Mouse (Mus musculus): ENCODE measurements at regions not wholly inside any gene's neighbourhood (a gene's known extent, or its start where the extent isn't known, plus 50 kb on each side); places are given as distances from the start of the nearest gene placed in this dataset.
A peak's percentile ranks its signal among the peaks of the same experiment; 100 is the strongest.
"Not testable (repeated sequence)": the region's sequence is repeated elsewhere in the genome, so short reads cannot be mapped to it uniquely, and the experiment has no call there.

- 93% methylated on average over 5 of the region's 5 CpGs for WGBS
- Histone ChIP-seq H3K36me3 (no peaks in the 10 kb centered on the region), H3K27me3 (replicated peaks) (no peaks in the 10 kb centered on the region), H3K27ac (replicated peaks) (no peak overlapping the region), H3K9ac (replicated peaks) (no peak overlapping the region), H3K4me2 (no peak overlapping the region), H3K9me3 (replicated peaks) (no peaks in the 10 kb centered on the region), H3K4me3 (replicated peaks) (no peak overlapping the region), H3K4me1 (no peaks in the 10 kb centered on the region)
- no peak for ATAC-seq (ENCODE audit: low FRiP score)
Measured at GRCm38 (mm10) chr8:15570091-15570490, 524.2 kb upstream of the BB014433 start.

DNA sequence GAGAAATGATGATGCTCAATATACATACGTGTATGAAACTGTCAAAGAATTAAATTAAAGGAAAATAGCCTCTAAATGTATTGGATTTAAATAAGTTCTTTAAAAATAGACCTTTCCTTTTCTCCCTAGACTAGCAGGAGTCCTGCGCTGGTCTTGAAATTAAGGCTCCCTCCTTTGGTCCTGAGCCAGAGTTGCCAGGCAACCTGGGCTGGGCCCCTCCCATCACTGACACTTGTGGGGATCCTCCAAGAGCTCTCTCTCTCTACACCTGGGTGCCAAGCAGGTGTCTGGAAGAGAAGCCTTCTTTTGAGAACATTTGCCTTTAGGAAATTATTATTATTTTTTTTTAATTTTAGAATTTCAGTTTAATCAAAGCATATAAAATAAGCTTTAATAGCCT lies 521.9 kb upstream of the BB014433 start:
- 72% methylated on average over 2 of the region's 2 CpGs for WGBS
- Histone ChIP-seq H3K36me3 (no peaks in the 10 kb centered on the region), H3K4me1 (peaks cover 1% of the 10 kb centered on the region; the same call in 1 of the 2 replicates), H3K4me2 (no peak overlapping the region), H3K27ac (replicated peaks) (no peak overlapping the region), H3K9ac (replicated peaks) (no peak overlapping the region), H3K4me3 (replicated peaks) (no peak overlapping the region), H3K9me3 (replicated peaks) (no peaks in the 10 kb centered on the region), H3K27me3 (replicated peaks) (no peaks in the 10 kb centered on the region)
- no peak for ATAC-seq (ENCODE audit: low FRiP score)

- WGBS = 64% methylated on average over 39 of the region's 39 CpGs
- peak; percentile 69 for ATAC-seq (ENCODE audit: low FRiP score)
- no peaks in the 10 kb centered on the region for H3K9me3 ChIP-seq (replicated peaks)
- H3K36me3 ChIP-seq = no peaks in the 10 kb centered on the region
- H3K9ac ChIP-seq (replicated peaks) = no peak overlapping the region
- no peak overlapping the region for H3K4me3 ChIP-seq (replicated peaks)
- H3K4me2 ChIP-seq = peak overlapping the region; percentile 7; the same call in 1 of the 2 replicates
- peaks cover 3% of the 10 kb centered on the region; the same call in 1 of the 2 replicates for H3K4me1 ChIP-seq
- peak overlapping the region; percentile 4; the same call in 1 of the 2 replicates for H3K27ac ChIP-seq (replicated peaks)
- H3K27me3 ChIP-seq (replicated peaks) = no peaks in the 10 kb centered on the region
Measured at GRCm38 (mm10) chr8:15562310-15563296, 516.7 kb upstream of the BB014433 start.

DNA sequence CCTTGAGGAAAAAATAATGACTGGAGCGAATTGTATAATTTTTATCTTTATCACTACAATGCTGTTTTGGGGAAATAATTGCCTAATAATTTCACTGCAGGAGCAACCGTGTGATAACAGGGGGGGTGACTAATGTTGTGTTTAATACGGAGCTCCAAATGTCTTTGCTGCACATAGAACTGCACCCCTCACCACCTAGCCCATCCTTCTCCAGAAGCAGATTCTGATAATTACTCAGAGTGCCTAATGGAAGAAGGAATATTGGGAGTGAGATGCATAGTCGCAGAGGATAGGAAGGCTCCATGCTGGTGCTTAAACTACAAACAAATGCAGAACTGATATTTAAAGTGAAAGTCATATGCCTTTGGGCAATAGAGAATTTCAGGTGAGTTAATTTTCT lies 486.1 kb upstream of the BB014433 start:
- Histone ChIP-seq H3K9me3 (replicated peaks) (no peaks in the 10 kb centered on the region), H3K9ac (replicated peaks) (no peak overlapping the region), H3K36me3 (no peaks in the 10 kb centered on the region), H3K27ac (replicated peaks) (no peak overlapping the region), H3K4me3 (replicated peaks) (no peak overlapping the region), H3K4me1 (no peaks in the 10 kb centered on the region), H3K4me2 (no peak overlapping the region), H3K27me3 (replicated peaks) (no peaks in the 10 kb centered on the region)
- ATAC-seq (ENCODE audit: low FRiP score) = no peak
- WGBS = 61% methylated on average over 4 of the region's 4 CpGs

DNA sequence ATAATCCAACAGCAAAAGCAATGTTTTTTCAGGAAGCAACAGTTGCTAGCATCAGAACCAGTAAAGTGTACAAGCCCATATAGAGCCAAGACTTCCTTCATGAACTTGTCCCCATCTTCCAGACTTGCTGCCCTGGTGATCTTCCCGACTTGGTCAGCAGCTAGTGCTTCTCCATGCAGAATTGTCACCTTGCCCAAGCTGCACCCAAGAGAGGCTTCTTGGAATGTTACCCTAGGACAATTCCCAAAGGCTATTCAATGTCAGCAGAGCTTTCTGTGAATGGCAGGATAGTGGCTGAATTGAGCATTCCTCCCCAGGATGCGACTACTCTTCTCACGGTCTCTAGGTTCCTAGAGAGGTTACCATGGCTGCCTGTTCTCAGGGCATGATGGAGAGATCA lies 479.6 kb upstream of the BB014433 start:
- H3K9me3 ChIP-seq (replicated peaks) = no peaks in the 10 kb centered on the region
- no peaks in the 10 kb centered on the region for H3K27me3 ChIP-seq (replicated peaks)
- H3K9ac ChIP-seq (replicated peaks) = no peak overlapping the region
- no peak overlapping the region for H3K4me2 ChIP-seq
- WGBS = 90% methylated on average over 3 of the region's 3 CpGs
- no peak for ATAC-seq (ENCODE audit: low FRiP score)
- no peaks in the 10 kb centered on the region for H3K4me1 ChIP-seq
- no peak overlapping the region for H3K27ac ChIP-seq (replicated peaks)
- H3K4me3 ChIP-seq (replicated peaks) = no peak overlapping the region
- H3K36me3 ChIP-seq = no peaks in the 10 kb centered on the region

DNA sequence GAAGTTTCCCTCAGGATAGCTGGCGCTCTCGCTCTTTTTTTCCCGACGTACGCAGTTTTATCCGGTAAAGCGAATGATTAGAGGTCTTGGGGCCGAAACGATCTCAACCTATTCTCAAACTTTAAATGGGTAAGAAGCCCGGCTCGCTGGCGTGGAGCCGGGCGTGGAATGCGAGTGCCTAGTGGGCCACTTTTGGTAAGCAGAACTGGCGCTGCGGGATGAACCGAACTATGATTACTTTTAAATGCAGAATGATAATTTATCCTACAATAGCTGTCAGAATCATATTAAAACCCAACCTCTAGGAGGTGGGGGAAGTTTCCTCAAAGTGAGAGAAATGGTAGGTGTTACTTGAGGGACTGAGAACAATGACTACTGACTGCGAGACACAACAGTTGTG lies 474.0 kb upstream of the BB014433 start:
- H3K4me1 ChIP-seq; ATAC-seq (ENCODE audit: low FRiP score); H3K36me3 ChIP-seq; H3K9ac ChIP-seq (replicated peaks); H3K27ac ChIP-seq (replicated peaks); H3K4me2 ChIP-seq; H3K4me3 ChIP-seq (replicated peaks); H3K27me3 ChIP-seq (replicated peaks); H3K9me3 ChIP-seq (replicated peaks): not testable (repeated sequence)
- WGBS = 72% methylated on average over 19 of the region's 19 CpGs

- Histone ChIP-seq H3K9ac (replicated peaks) (no peak overlapping the region), H3K27me3 (replicated peaks) (no peaks in the 10 kb centered on the region), H3K9me3 (replicated peaks) (no peaks in the 10 kb centered on the region), H3K4me1 (peaks cover 2% of the 10 kb centered on the region; the same call in 1 of the 2 replicates), H3K36me3 (no peaks in the 10 kb centered on the region), H3K27ac (replicated peaks) (no peak overlapping the region), H3K4me2 (no peak overlapping the region), H3K4me3 (replicated peaks) (no peak overlapping the region)
- WGBS = 72% methylated on average over 4 of the region's 4 CpGs
- no peak for ATAC-seq (ENCODE audit: low FRiP score)
Measured at GRCm38 (mm10) chr8:15500973-15501372, 455.1 kb upstream of the BB014433 start.

DNA sequence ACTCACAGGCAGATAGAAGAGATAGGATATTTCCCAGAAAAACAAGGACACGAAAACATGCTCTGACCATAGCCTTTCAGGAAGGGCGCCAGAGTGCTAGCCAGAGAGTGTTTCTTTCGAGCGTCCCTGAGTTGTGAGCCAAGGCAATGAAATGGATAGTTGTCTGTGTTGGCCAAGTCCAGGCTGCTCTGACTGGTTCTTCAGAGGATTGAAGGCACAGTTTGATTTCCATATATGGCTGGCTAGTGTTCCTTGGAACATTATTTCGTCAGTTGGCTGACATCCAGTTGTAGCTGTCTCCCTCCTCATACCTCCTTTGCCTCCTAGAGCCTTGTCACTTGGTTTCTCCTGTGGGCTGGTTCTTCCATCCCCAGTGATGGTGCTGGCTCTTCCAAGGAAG lies 451.7 kb upstream of the BB014433 start:
- 93% methylated on average over 5 of the region's 5 CpGs for WGBS
- H3K4me2 ChIP-seq = no peak overlapping the region
- peaks cover 5% of the 10 kb centered on the region; the same call in 1 of the 2 replicates for H3K4me1 ChIP-seq
- no peaks in the 10 kb centered on the region for H3K27me3 ChIP-seq (replicated peaks)
- no peak overlapping the region for H3K27ac ChIP-seq (replicated peaks)
- H3K36me3 ChIP-seq = no peaks in the 10 kb centered on the region
- H3K4me3 ChIP-seq (replicated peaks) = no peak overlapping the region
- no peaks in the 10 kb centered on the region for H3K9me3 ChIP-seq (replicated peaks)
- ATAC-seq (ENCODE audit: low FRiP score) = no peak
- H3K9ac ChIP-seq (replicated peaks) = no peak overlapping the region

- no peak overlapping the region for H3K4me3 ChIP-seq (replicated peaks)
- ATAC-seq (ENCODE audit: low FRiP score) = peak; percentile 63; the same call in 1 of the 2 replicates
- 63% methylated on average over 11 of the region's 11 CpGs for WGBS
- H3K4me2 ChIP-seq = no peak overlapping the region
- no peaks in the 10 kb centered on the region for H3K9me3 ChIP-seq (replicated peaks)
- no peaks in the 10 kb centered on the region for H3K27me3 ChIP-seq (replicated peaks)
- H3K27ac ChIP-seq (replicated peaks) = 0 out of 2 replicates have a peak overlapping the region, but pooled peaks have one; percentile 23
- H3K36me3 ChIP-seq = no peaks in the 10 kb centered on the region
- no peak overlapping the region for H3K9ac ChIP-seq (replicated peaks)
- peaks cover 5% of the 10 kb centered on the region; the same call in 1 of the 2 replicates for H3K4me1 ChIP-seq
Measured at GRCm38 (mm10) chr8:15496248-15496647, 450.4 kb upstream of the BB014433 start.

GRCm38 (mm10) chr8:15490774-15491173 lies 444.9 kb upstream of the BB014433 start:
- WGBS = 80% methylated on average over 4 of the region's 4 CpGs
- Histone ChIP-seq H3K4me3 (replicated peaks) (no peak overlapping the region), H3K4me1 (peaks cover 3% of the 10 kb centered on the region; the same call in 1 of the 2 replicates), H3K27ac (replicated peaks) (no peak overlapping the region), H3K4me2 (no peak overlapping the region), H3K9me3 (replicated peaks) (no peaks in the 10 kb centered on the region), H3K36me3 (no peaks in the 10 kb centered on the region), H3K9ac (replicated peaks) (no peak overlapping the region), H3K27me3 (replicated peaks) (no peaks in the 10 kb centered on the region)
- no peak for ATAC-seq (ENCODE audit: low FRiP score)

DNA sequence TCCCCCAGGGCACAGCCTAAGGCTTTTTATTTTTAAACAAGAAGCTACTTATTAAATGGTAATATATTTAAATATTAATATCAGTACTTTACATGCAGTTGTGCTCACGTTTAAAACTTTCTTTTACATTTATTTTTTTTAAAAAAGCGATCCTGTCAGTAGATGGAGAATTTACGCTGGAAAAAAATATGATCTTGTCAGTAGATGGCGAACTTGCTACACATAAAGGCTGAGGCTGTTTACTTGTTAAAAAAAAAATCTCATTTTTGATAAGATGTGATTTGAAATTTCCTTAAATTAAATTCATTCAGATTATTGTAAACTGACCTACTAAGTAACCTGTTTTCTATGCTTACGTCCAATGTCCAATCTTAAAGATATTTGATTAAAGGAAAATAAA lies 441.7 kb upstream of the BB014433 start:
- 72% methylated on average over 5 of the region's 5 CpGs for WGBS
- Histone ChIP-seq H3K36me3 (no peaks in the 10 kb centered on the region), H3K9me3 (replicated peaks) (no peaks in the 10 kb centered on the region), H3K4me2 (no peak overlapping the region), H3K4me3 (replicated peaks) (no peak overlapping the region), H3K27me3 (replicated peaks) (no peaks in the 10 kb centered on the region), H3K27ac (replicated peaks) (no peak overlapping the region), H3K9ac (replicated peaks) (no peak overlapping the region), H3K4me1 (no peaks in the 10 kb centered on the region)
- no peak for ATAC-seq (ENCODE audit: low FRiP score)

GRCm38 (mm10) chr8:15470561-15470960 lies 424.7 kb upstream of the BB014433 start:
- Histone ChIP-seq H3K9ac (replicated peaks) (no peak overlapping the region), H3K9me3 (replicated peaks) (no peaks in the 10 kb centered on the region), H3K4me2 (no peak overlapping the region), H3K27me3 (replicated peaks) (no peaks in the 10 kb centered on the region), H3K4me3 (replicated peaks) (no peak overlapping the region), H3K4me1 (no peaks in the 10 kb centered on the region), H3K36me3 (no peaks in the 10 kb centered on the region), H3K27ac (replicated peaks) (no peak overlapping the region)
- 87% methylated on average over 4 of the region's 4 CpGs for WGBS
- no peak for ATAC-seq (ENCODE audit: low FRiP score)

Data from neural tube, embryonic 15.5 days (tissue).